Mouse (Mus musculus): ENCODE results near the gene Fktn. TPM values are rescaled to one million over a fixed set of nuclear protein-coding genes. Genes with fewer than 3 reads are reported as not detected.
"Not testable (repeated sequence)": the region's sequence is repeated elsewhere in the genome, so short reads cannot be mapped to it uniquely, and the experiment has no call there.

The Fktn gene
- polyA plus RNA-seq, 1 experiment from 2014 or later, result 18.5 TPM

DNA sequence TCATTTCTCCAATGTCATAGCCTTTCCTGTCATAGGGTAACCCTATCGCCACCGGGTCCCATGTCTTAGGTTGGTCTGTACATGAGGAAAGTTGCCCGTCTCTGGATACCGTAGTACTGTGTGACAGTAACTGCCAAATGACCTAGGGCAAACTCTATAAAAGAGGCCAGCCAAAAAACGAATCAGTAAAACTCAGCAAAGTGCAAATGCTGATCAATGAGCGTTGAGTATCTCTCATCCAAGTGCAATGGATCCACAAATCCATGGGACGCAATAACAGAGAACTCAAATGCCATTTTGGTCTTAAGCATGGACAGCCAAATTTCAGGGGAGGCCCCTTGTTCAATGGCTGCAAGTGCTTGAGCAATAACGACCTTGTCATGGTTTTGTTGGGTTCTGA, 89.9 kb downstream of the Fktn start:
- 91% methylated on average over 8 of the region's 8 CpGs for WGBS
- not testable (repeated sequence) for H3K4me2 ChIP-seq (replicated peaks)

DNA sequence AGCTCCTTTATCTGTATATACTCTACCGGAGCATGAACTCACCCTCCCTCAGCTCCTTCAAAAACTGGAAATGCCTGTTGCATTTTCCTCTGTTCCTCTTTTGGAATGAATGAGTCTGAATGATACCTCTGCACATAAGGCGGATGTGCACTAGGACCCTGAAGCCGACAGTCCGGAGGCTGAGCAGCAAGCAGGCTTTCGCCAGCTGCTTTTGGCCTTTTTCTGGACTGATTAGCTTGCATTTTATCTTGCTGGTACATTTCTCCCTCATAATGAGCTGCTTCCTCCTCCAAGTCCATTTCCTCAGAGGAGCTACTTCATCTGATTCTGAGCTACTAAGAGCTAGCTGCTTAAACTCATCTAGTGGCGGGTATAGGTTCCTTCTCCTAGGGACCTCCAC, 92.6 kb downstream of the Fktn start:
- H3K27ac ChIP-seq; H3K4me1 ChIP-seq; H3K4me2 ChIP-seq (replicated peaks); ATAC-seq (ENCODE audit: low FRiP score); H3K36me3 ChIP-seq; H3K27me3 ChIP-seq; H3K4me3 ChIP-seq; H3K9me3 ChIP-seq (replicated peaks); H3K9ac ChIP-seq: not testable (repeated sequence)
- WGBS, result 79% methylated on average over 6 of the region's 6 CpGs

More for the DNA sequence above, 89.9 kb downstream of the Fktn start:
- not testable (repeated sequence) for H3K9me3 ChIP-seq (replicated peaks); H3K36me3 ChIP-seq; H3K27me3 ChIP-seq; H3K27ac ChIP-seq; ATAC-seq (ENCODE audit: low FRiP score); H3K9ac ChIP-seq; H3K4me3 ChIP-seq; H3K4me1 ChIP-seq

DNA sequence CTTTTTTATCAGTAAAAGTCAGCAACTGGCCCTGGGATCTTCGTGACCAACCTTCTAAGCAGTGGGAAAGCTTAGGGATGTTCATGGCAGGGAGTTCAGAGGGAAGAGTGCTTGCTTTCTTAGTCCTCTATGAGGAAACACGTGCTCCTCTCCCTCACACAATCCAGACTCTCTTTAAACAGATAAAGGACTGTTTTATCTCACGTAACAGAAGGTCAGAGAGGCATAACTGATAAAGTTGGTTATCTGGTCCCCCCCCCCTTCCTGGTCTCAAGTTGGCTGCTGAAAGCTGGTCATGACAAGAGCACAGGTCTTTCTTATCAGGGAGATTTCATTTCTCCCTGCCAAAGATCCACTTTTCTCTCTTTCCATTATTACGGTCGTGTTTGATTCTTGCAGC, 104.5 kb downstream of the Fktn start:
- Histone ChIP-seq H3K4me2 (replicated peaks) (no peak overlapping the region), H3K27me3 (no peaks in the 10 kb centered on the region), H3K36me3 (no peaks in the 10 kb centered on the region), H3K9ac (no peak overlapping the region), H3K9me3 (replicated peaks) (no peaks in the 10 kb centered on the region), H3K4me1 (no peaks in the 10 kb centered on the region), H3K27ac (no peak overlapping the region), H3K4me3 (no peak overlapping the region)
- 74% methylated on average over 5 of the region's 5 CpGs for WGBS
- ATAC-seq (ENCODE audit: low FRiP score), result no peak

DNA sequence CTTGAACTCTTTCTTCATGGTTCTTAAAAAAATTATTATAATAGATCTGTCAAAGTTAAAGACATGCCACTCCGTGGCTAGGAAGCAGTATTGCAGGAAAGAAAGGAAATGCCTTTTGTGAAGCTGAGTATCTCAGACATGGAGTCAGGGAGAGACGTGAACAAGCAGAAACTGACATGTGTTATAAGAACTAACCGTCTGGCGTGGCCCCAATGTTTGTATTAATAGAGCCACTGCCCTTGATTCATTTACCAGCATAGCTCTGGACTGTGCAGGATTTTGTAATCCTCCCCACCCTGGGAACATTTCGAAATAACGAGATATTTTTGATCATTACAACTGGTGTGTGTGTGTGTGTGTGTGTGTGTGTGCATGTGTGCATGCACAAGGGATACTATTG, 109.9 kb downstream of the Fktn start:
- ATAC-seq (ENCODE audit: low FRiP score), result no peak
- Histone ChIP-seq H3K27ac (no peak overlapping the region), H3K4me1 (peaks cover 6% of the 10 kb centered on the region), H3K36me3 (no peaks in the 10 kb centered on the region), H3K4me3 (no peak overlapping the region), H3K9ac (no peak overlapping the region), H3K4me2 (replicated peaks) (no peak overlapping the region), H3K27me3 (no peaks in the 10 kb centered on the region), H3K9me3 (replicated peaks) (no peaks in the 10 kb centered on the region)
- 64% methylated on average over 6 of the region's 6 CpGs for WGBS

DNA sequence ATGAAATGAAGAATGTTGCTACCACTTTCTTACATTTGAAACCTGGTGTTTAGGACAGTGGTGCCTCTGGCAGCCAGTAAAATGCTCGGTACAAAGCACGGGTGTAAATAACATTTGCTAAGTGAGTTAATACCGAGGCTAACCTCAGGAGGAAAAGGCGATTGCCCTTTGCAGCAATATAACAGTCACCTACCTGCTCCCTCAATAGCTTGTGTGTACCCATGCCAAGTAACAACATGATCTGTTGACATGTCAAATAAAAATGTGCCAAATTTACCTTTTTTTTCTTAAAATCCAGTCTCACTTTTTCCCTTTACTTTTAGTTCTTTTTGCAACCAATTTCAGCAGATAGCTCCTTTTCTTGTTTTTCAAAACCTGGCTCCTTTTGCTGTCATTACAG, 111.0 kb downstream of the Fktn start:
- Histone ChIP-seq H3K9me3 (replicated peaks) (no peaks in the 10 kb centered on the region), H3K4me2 (replicated peaks) (no peak overlapping the region), H3K4me3 (no peak overlapping the region), H3K4me1 (peaks cover 6% of the 10 kb centered on the region), H3K27ac (no peak overlapping the region), H3K9ac (no peak overlapping the region), H3K27me3 (no peaks in the 10 kb centered on the region), H3K36me3 (no peaks in the 10 kb centered on the region)
- WGBS, result 81% methylated on average over 4 of the region's 4 CpGs
- no peak for ATAC-seq (ENCODE audit: low FRiP score)

DNA sequence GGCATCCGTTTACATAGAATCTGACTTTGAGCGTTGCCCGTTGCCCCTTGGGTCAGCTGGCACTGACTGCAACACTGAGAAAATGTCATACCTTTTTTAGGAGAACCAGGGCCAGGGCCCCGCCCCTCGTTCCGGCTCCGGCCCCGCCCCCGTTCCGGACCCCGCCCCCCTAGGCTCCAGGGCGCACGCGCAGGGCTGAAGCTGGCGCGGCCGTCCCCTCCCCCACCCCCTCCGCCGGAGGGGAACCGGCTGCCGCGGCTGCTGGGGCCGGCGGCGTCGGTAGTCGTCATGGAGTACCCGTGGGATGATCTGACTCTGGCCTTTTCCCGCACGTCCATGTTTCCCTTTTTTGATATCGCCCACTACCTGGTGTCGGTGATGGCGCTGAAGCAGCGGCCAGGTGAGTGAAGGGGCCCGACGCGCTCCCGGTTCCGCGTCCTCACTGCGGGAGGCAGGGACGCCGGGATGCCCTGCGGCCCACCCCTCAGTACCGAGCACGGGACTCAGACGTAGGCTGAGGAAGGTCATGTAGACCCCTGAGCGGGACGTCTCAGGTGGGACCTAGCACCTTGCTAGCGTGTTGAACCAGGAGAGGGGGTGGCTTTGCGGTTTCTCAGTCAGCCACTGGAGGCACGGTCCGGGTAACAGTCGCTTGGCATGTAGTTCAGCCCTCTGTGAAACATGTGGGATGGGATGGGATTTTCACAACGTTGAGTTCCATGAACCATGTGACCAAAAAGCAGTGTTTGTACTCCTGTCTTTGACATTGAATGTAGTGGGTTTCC, 112.2 kb downstream of the Fktn start, which contains the start of gene Tmem38b:
Gene Tmem38b, plus strand, starts transcription at position 225 of the 785 bp plus-strand sequence.
- H3K9ac ChIP-seq, result peak within 1 kb of the TSS; percentile 84
- peak; percentile 93 for ATAC-seq (ENCODE audit: low FRiP score)
- H3K4me1 ChIP-seq, result peaks cover 6% of the 10 kb centered on the region
- under 1% methylated on average over 55 of the region's 55 CpGs for WGBS
- no peaks in the 10 kb centered on the region for H3K27me3 ChIP-seq
- no peaks in the 10 kb centered on the region for H3K9me3 ChIP-seq (replicated peaks)
- peak within 1 kb of the TSS; percentile 44; the same call in 1 of the 2 replicates for H3K27ac ChIP-seq
- H3K4me2 ChIP-seq (replicated peaks), result peak within 1 kb of the TSS; percentile 67
- no peaks in the 10 kb centered on the region for H3K36me3 ChIP-seq
- peak within 1 kb of the TSS; percentile 81 for H3K4me3 ChIP-seq

DNA sequence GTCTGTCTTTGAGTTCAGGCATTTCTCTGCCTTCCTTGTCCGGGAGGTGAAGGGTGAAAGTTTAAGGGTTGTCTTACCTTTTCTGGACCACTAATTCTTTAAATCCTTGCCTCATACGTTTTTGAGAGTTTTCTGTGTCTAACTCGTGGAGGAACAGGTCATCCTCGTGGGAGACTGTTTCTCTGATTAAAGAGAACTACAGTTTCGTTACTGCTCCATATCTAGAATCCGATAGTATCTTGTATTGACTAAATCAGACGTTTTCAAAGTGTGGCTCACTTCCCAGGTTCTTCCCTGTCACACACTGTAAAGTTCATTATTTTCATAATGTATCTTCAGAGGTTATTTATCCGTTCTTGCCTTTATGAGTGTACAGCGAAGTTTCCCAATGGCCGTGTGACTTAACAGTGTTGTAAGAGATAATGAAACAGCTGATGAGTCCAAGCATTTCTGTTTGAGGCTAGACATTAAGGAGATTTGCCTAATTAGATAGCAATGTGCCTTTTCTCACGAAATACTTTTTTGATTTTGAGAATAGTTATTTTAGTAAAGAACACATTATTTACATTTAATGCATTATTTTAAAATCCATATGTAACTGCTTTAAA, 112.9 kb downstream of the Fktn start:
- H3K27me3 ChIP-seq, result no peaks in the 10 kb centered on the region
- no peak overlapping the region for H3K27ac ChIP-seq
- H3K4me3 ChIP-seq, result peak overlapping the region; percentile 81
- H3K9ac ChIP-seq, result peak overlapping the region; percentile 84; the same call in 1 of the 2 replicates
- no peaks in the 10 kb centered on the region for H3K36me3 ChIP-seq
- H3K4me1 ChIP-seq, result peaks cover 6% of the 10 kb centered on the region
- H3K9me3 ChIP-seq (replicated peaks), result no peaks in the 10 kb centered on the region
- WGBS, result 21% methylated on average over 11 of the region's 11 CpGs
- peak overlapping the region; percentile 67 for H3K4me2 ChIP-seq (replicated peaks)
- no peak for ATAC-seq (ENCODE audit: low FRiP score)

Other genes starting within 250 kb of the Fktn start
- 29.9 and 34.0 TPM in 2 replicates for gene Fsd1l, start 82.5 kb upstream of the Fktn start, polyA plus RNA-seq (2016; fragmentation: Nextera tagmentation; extraction: Ambion mirVana)
- 1.1 TPM in 2 replicates for gene Tal2, start 65.7 kb downstream of the Fktn start, polyA plus RNA-seq (2016; fragmentation: Nextera tagmentation; extraction: Ambion mirVana)
- gene Tmem38b, start 112.0 kb downstream of the Fktn start, polyA plus RNA-seq (2016; fragmentation: Nextera tagmentation; extraction: Ambion mirVana), result 6.9 and 8.0 TPM in 2 replicates

Measured in hindbrain, embryonic 12.5 days (tissue).